Mouse (Mus musculus): ENCODE data around the gene Sdf2. TPM values are rescaled to one million over a fixed set of nuclear protein-coding genes. Genes with fewer than 3 reads are reported as not detected.

Gene Sdf2
- total and polyA plus RNA-seq, 3 experiments = 61.4 to 119 (median 93.0) TPM

DNA sequence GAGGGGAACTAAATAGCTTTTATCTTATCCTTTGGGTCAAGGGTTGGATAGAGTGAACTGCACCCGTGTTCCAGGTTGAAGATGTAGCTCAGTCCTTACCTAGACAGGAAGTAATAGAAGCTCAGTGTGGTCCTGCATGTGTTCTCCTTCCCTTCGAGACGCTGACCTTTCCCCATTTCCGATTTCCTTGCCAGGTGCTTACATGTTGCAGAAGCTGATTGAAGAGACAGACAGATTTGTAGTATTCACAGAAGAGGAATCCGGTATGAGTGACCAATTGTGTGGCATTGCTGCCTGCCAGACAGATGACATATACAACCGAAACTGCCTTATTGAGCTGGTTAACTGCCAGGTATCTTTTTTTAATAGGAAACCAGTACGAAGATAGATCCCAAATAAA lies 33.3 kb downstream of the Sdf2 start:
- no peaks in the 10 kb centered on the region for H3K79me2 ChIP-seq (replicated peaks; ENCODE audit: control insufficient read depth, extremely low read depth, insufficient read depth, poor library complexity, severe bottlenecking)
- H3K4me3 ChIP-seq (replicated peaks in 1 of 3; ENCODE audit: low read depth in 2 of 3, low read length in 2 of 3, poor library complexity in 1 of 3) = no peak overlapping the region
- no peak overlapping the region for H3K4me2 ChIP-seq (ENCODE audit: insufficient read depth, low read depth, poor library complexity, severe bottlenecking)
- DNase-seq (ENCODE audit: extremely low read depth) = no peak
- dilution Hi-C loops (cut with MboI; ENCODE audit: extremely low pct_ligation_motif_present, extremely low pct_unique_long_range_greater_than_20kb, low sequenced_read_pairs) = no loop called here
- H3K4me1 ChIP-seq (ENCODE audit: control insufficient read depth in 1 of 2, insufficient read depth in 2 of 2) = no peaks in the 10 kb centered on the region
- no peaks in the 10 kb centered on the region for H3K27me3 ChIP-seq (replicated peaks)
- H3K9me3 ChIP-seq (replicated peaks; ENCODE audit: low read length) = no peaks in the 10 kb centered on the region
- TF ChIP-seq IRF4 (IDR thresholded peaks at IDR 0.05; ENCODE audit: low read depth, low read length) (no peak), MAZ (IDR thresholded peaks at IDR 0.05; ENCODE audit: low read depth, low read length) (no peak), MXI1 (IDR thresholded peaks at IDR 0.05; ENCODE audit: low read depth, low read length) (no peak), ELF1 (IDR thresholded peaks at IDR 0.05; ENCODE audit: low read depth, low read length) (no peak), PAX5 (IDR thresholded peaks at IDR 0.05; ENCODE audit: low read length) (no peak), SMC3 (IDR thresholded peaks at IDR 0.05; ENCODE audit: low read depth, low read length) (no peak), CHD1 (IDR thresholded peaks at IDR 0.05; ENCODE audit: low read depth, low read length) (no peak), TBP (conservative IDR thresholded peaks at IDR 0.05; ENCODE audit: low read depth, low read length) (no peak), MYC (IDR thresholded peaks at IDR 0.05; ENCODE audit: low read depth, low read length) (no peak), NRF1 (IDR thresholded peaks at IDR 0.05; ENCODE audit: low read depth, low read length) (no peak), USF2 (conservative IDR thresholded peaks at IDR 0.05; ENCODE audit: low read depth, low read length) (no peak), JUND (conservative IDR thresholded peaks at IDR 0.05; ENCODE audit: low read depth, low read length) (no peak), CTCF (conservative IDR thresholded peaks at IDR 0.05 in 1 of 2, IDR thresholded peaks at IDR 0.05 in 1 of 2; ENCODE audit: low read depth in 2 of 2, low read length in 2 of 2) (no peak), GABPA (IDR thresholded peaks at IDR 0.05; ENCODE audit: insufficient replicate concordance, low read depth, low read length) (no peak), TCF12 (IDR thresholded peaks at IDR 0.05; ENCODE audit: low read depth, low read length) (no peak), RCOR1 (conservative IDR thresholded peaks at IDR 0.05; ENCODE audit: low read depth, low read length) (no peak), POLR2A (IDR thresholded peaks at IDR 0.05; ENCODE audit: low read depth, low read length) (no peak)
- no peak overlapping the region for H3K9ac ChIP-seq (ENCODE audit: insufficient read depth, low read depth)
- H3K36me3 ChIP-seq (replicated peaks in 1 of 2; ENCODE audit: control insufficient read depth in 1 of 2, insufficient read depth in 1 of 2, low read length in 1 of 2) = peaks cover 81 to 96% of the 10 kb centered on the region in 2 experiments
- no peak overlapping the region for H3K27ac ChIP-seq (ENCODE audit: insufficient read depth, low read depth)
- in situ Hi-C loops (cut with MboI; ENCODE audit: low pct_ligation_motif_present, low pct_unique_long_range_greater_than_20kb, low sequenced_read_pairs) = no loop called here

DNA sequence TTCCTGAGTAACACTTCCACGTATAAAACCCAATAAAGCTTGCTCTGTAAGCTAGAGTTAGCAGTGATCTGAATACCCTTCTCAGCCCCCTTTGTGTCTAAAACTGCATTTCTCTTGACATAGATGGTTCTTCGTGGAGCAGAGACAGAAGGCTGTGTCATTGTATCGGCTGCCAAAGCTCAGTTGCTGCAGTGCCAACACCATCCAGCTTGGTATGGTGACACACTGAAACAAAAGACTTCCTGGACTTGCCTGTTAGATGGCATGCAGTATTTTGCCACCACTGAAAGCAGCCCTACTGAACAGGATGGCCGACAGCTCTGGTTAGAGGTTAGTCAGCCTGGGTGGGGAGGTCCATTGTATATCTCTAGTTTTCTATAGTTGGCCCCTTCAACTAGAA lies 34.0 kb downstream of the Sdf2 start:
- in situ Hi-C loops (cut with MboI; ENCODE audit: low pct_ligation_motif_present, low pct_unique_long_range_greater_than_20kb, low sequenced_read_pairs) = no loop called here
- DNase-seq (ENCODE audit: extremely low read depth) = no peak
- dilution Hi-C loops (cut with MboI; ENCODE audit: extremely low pct_ligation_motif_present, extremely low pct_unique_long_range_greater_than_20kb, low sequenced_read_pairs) = no loop called here

More for the DNA sequence above, 34.0 kb downstream of the Sdf2 start:
- peaks cover 81 to 96% of the 10 kb centered on the region in 2 experiments for H3K36me3 ChIP-seq (replicated peaks in 1 of 2; ENCODE audit: control insufficient read depth in 1 of 2, insufficient read depth in 1 of 2, low read length in 1 of 2)
- no peak overlapping the region for H3K4me2 ChIP-seq (ENCODE audit: insufficient read depth, low read depth, poor library complexity, severe bottlenecking)
- H3K9me3 ChIP-seq (replicated peaks; ENCODE audit: low read length) = no peaks in the 10 kb centered on the region
- no peaks in the 10 kb centered on the region for H3K4me1 ChIP-seq (ENCODE audit: control insufficient read depth in 1 of 2, insufficient read depth in 2 of 2)
- no peak overlapping the region for H3K27ac ChIP-seq (ENCODE audit: insufficient read depth, low read depth)
- H3K79me2 ChIP-seq (replicated peaks; ENCODE audit: control insufficient read depth, extremely low read depth, insufficient read depth, poor library complexity, severe bottlenecking) = no peaks in the 10 kb centered on the region
- no peak overlapping the region for H3K9ac ChIP-seq (ENCODE audit: insufficient read depth, low read depth)
- H3K27me3 ChIP-seq (replicated peaks) = no peaks in the 10 kb centered on the region
- no peak overlapping the region for H3K4me3 ChIP-seq (replicated peaks in 1 of 3; ENCODE audit: low read depth in 2 of 3, low read length in 2 of 3, poor library complexity in 1 of 3)
- TF ChIP-seq SMC3 (IDR thresholded peaks at IDR 0.05; ENCODE audit: low read depth, low read length) = no peak
- TF ChIP-seq NELFE (IDR thresholded peaks at IDR 0.05; ENCODE audit: low read depth, low read length) = no peak
- no peak for TF ChIP-seq TBP (conservative IDR thresholded peaks at IDR 0.05; ENCODE audit: low read depth, low read length)
- no peak for TF ChIP-seq MAX (IDR thresholded peaks at IDR 0.05; ENCODE audit: low read length)

Data from CH12.LX (cell line).